Mouse (Mus musculus): ENCODE measurements around the gene Hist1h4j. TPM values are rescaled to one million over a fixed set of nuclear protein-coding genes. Genes with fewer than 3 reads are reported as not detected.
"Not testable (repeated sequence)": the region's sequence is repeated elsewhere in the genome, so short reads cannot be mapped to it uniquely, and the experiment has no call there.

Gene Hist1h4j
- polyA plus RNA-seq, 1 experiment, result 58.6 TPM

DNA sequence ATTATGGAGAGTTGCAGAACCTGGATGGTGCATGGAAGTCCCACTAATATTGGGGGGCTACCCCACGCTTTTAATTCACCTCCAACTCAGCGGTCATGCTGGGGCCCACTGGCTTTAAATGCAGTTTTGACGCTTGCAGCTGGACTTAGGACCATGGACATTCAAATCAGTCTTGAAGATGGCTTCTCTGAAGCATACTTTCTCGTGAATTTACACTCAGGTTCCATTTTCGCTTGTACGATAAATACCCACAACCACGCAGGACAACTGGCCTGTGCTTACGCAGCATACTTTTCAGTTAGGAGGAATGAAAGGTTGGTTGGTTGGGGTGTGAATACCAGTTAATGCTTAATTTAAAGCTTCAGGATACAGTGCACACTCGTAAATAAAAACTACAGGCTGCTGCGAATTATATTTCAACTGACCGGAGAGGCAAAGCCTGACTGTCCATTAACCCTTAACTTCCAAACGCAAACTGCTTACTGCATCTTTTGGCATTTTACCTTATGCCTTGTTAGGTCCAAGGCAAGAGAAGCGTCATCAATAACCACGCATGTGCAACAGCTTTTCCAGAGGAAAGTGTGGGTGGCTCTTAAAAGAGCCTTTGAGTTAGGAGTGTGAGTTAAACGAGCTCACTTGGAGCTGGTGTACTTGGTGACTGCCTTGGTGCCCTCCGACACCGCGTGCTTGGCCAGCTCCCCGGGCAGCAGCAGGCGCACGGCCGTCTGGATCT, 19.6 kb upstream of the Hist1h4j start:
- Histone ChIP-seq H3K4me3 (replicated peaks; ENCODE audit: control insufficient read depth, low read depth, low read length) (peak overlapping the region; percentile 50), H3K4me1 (ENCODE audit: control insufficient read depth, insufficient read depth, low read length) (no peaks in the 10 kb centered on the region; the same call in 1 of the 2 replicates), H3K27ac (ENCODE audit: control insufficient read depth, insufficient read depth, low read depth, low read length, poor library complexity) (peak overlapping the region; percentile 99)
- under 1% methylated on average over 22 of the region's 22 CpGs for WGBS
- TF ChIP-seq CTCF (IDR thresholded peaks at IDR 0.05; ENCODE audit: control insufficient read depth, insufficient read depth, low read length) (no peak), POLR2A (IDR thresholded peaks at IDR 0.05; ENCODE audit: borderline replicate concordance, control insufficient read depth, low read depth, low read length) (no peak)

- TF ChIP-seq POLR2A (IDR thresholded peaks at IDR 0.05; ENCODE audit: borderline replicate concordance, control insufficient read depth, low read depth, low read length), result peak; percentile 87
- under 1% methylated on average over 35 of the region's 50 CpGs for WGBS
- H3K4me1 ChIP-seq (ENCODE audit: control insufficient read depth, insufficient read depth, low read length), result not testable (repeated sequence)
- peak within 1 kb of the TSS; percentile 99 for H3K27ac ChIP-seq (ENCODE audit: control insufficient read depth, insufficient read depth, low read depth, low read length, poor library complexity)
- H3K4me3 ChIP-seq (replicated peaks; ENCODE audit: control insufficient read depth, low read depth, low read length), result peak within 1 kb of the TSS; percentile 82
Measured at GRCm38 (mm10) chr13:21715864-21716539, 18.9 kb upstream of the Hist1h4j start, which contains the start of the genes Hist1h2bl and Hist1h2ai. Gene Hist1h2bl (minus strand): TSS chr13:21716143. Gene Hist1h2ai (plus strand): TSS chr13:21716422.

DNA sequence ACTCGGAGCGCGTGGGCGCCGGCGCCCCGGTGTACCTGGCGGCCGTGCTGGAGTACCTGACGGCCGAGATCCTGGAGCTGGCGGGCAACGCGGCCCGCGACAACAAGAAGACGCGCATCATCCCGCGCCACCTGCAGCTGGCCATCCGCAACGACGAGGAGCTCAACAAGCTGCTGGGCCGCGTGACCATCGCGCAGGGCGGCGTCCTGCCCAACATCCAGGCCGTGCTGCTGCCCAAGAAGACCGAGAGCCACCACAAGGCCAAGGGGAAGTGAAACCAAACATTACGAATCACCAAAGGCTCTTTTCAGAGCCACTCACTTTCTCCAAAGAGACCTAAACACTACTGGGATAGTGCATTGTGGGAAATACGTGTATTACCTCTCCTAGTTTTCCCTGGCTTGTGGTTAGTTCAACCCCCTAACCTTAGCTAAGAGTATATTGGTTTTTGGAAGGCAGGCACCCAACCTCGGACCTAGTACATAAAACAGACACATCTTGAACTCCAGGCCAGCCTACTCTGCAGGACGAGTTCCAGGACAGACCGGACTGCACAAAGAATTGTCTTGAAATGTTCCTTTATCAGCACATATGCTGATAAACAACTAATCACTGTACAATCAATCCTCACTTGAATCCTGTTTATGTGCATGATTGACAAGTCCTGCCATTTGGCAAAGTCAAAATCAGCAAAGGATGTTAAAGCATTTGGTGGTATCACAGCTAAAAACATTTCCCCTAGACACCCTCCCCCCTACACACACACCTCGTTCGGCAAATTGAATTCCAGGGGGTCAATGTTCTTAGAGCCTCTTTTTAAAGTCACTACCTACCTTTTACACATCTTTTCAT, 18.1 kb upstream of the Hist1h4j start:
- 0% methylated on average over 14 of the region's 38 CpGs for WGBS
- not testable (repeated sequence) for H3K4me1 ChIP-seq (ENCODE audit: control insufficient read depth, insufficient read depth, low read length)
- peak; percentile 58; the same call in 1 of the 2 replicates for TF ChIP-seq POLR2A (IDR thresholded peaks at IDR 0.05; ENCODE audit: borderline replicate concordance, control insufficient read depth, low read depth, low read length)
- Histone ChIP-seq H3K4me3 (replicated peaks; ENCODE audit: control insufficient read depth, low read depth, low read length) (peak overlapping the region; percentile 82), H3K27ac (ENCODE audit: control insufficient read depth, insufficient read depth, low read depth, low read length, poor library complexity) (peak overlapping the region; percentile 97)

DNA sequence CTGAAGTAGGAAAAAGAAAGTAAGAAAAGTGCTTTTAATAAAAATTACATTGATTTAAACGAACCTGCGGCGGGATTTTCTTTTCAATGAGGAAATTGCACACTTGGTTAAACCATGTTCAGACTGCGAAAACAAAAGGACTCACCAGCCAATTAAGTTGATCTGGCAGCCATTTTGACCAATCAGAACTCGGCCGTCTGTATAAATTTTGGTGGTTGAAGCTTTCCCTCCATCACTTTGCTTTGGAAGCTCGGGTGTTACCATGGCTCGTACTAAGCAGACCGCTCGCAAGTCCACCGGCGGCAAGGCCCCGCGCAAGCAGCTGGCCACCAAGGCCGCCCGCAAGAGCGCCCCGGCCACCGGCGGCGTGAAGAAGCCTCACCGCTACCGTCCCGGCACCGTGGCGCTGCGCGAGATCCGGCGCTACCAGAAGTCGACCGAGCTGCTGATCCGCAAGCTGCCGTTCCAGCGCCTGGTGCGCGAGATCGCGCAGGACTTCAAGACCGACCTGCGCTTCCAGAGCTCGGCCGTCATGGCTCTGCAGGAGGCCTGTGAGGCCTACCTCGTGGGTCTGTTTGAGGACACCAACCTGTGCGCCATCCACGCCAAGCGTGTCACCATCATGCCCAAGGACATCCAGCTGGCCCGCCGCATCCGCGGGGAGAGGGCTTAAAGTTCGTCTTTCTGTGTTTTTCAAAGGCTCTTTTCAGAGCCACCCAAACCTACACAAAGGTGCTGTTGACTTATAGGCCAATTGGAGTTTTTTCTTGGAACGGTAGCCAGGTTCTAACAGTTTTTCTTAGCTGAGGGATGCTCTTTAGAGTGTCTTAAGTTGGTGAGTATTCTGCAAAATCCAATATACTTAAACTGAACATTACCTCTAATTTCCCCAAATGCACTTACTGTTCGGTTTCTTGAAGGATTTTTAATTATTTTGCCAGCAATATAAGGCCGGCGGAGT, 17.2 kb upstream of the Hist1h4j start, which contains the start of gene Hist1h3h:
Gene Hist1h3h, plus strand, starts transcription at position 263 of the 961 bp plus-strand sequence.
- H3K4me1 ChIP-seq (ENCODE audit: control insufficient read depth, insufficient read depth, low read length), result not testable (repeated sequence)

DNA sequence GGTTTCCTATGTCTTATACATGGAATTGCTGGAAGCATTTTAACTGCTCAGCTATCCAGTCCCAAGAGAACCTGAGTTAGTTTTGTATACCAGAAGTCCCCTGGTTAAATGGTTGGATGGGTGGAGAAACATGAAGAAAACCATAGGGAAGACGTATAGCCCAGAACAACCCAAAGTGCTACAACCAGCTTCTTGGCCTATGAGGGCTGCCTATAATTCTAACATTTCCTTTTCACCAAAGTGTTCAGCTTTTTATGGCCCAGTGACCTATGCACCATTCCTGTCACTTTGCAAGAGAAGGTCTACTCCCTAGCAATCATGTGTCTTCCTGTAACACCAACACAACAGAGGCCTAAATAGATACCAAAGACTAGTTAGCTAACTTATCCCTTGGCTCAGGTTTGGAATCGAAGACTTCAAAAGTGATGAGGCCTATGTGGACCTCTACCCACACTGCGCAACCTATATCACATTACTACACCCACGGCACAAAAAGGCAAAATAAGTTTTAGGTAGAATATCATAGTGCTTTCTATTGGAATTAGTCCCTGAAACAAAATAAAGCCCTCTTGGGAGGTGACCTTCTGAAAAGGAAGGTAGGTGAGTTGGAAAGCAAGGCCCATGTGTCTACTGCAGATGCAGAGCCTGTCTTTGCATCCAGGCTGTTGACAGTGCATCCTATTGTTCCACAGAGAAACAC, 16.3 kb upstream of the Hist1h4j start:
- peak overlapping the region; percentile 22; the same call in 1 of the 2 replicates for H3K27ac ChIP-seq (ENCODE audit: control insufficient read depth, insufficient read depth, low read depth, low read length, poor library complexity)
- WGBS, result 59% methylated on average over 4 of the region's 4 CpGs
- H3K4me1 ChIP-seq (ENCODE audit: control insufficient read depth, insufficient read depth, low read length), result no peaks in the 10 kb centered on the region; the same call in 1 of the 2 replicates
- no peak for TF ChIP-seq CTCF (IDR thresholded peaks at IDR 0.05; ENCODE audit: control insufficient read depth, insufficient read depth, low read length)
- no peak for TF ChIP-seq POLR2A (IDR thresholded peaks at IDR 0.05; ENCODE audit: borderline replicate concordance, control insufficient read depth, low read depth, low read length)
- peak overlapping the region; percentile 43 for H3K4me3 ChIP-seq (replicated peaks; ENCODE audit: control insufficient read depth, low read depth, low read length)

More for the DNA sequence above, 17.2 kb upstream of the Hist1h4j start, which contains the start of gene Hist1h3h:
- WGBS, result 4% methylated on average over 34 of the region's 56 CpGs
- H3K27ac ChIP-seq (ENCODE audit: control insufficient read depth, insufficient read depth, low read depth, low read length, poor library complexity), result peak within 1 kb of the TSS; percentile 97
- peak within 1 kb of the TSS; percentile 82 for H3K4me3 ChIP-seq (replicated peaks; ENCODE audit: control insufficient read depth, low read depth, low read length)
- peak; percentile 93; the same call in 1 of the 2 replicates for TF ChIP-seq POLR2A (IDR thresholded peaks at IDR 0.05; ENCODE audit: borderline replicate concordance, control insufficient read depth, low read depth, low read length)

DNA sequence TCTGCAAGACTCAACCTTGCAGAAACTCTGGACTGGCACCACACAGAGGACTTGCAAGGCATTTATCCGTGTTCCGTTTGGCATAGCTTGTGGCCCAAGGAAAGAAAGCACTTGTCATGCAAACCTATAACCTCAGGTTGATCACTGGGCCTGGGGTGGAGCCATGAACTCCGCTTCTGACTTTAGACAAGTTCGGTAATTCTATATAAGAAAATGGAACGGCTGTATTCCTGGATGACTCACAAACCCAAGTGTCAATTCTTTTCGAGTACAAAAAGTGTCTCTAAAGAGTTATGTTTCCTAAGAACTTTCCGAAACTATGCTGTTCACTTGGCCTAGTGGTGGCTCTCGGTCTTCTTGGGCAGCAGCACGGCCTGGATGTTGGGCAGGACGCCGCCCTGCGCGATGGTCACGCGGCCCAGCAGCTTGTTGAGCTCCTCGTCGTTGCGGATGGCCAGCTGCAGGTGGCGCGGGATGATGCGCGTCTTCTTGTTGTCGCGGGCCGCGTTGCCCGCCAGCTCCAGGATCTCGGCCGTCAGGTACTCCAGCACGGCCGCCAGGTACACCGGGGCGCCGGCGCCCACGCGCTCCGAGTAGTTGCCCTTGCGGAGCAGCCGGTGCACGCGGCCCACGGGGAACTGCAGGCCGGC, 13.6 kb upstream of the Hist1h4j start:
- TF ChIP-seq POLR2A (IDR thresholded peaks at IDR 0.05; ENCODE audit: borderline replicate concordance, control insufficient read depth, low read depth, low read length), result peak; percentile 56; the same call in 1 of the 2 replicates
- Histone ChIP-seq H3K4me3 (replicated peaks; ENCODE audit: control insufficient read depth, low read depth, low read length) (peak overlapping the region; percentile 82), H3K27ac (ENCODE audit: control insufficient read depth, insufficient read depth, low read depth, low read length, poor library complexity) (peak overlapping the region; percentile 97)
- not testable (repeated sequence) for H3K4me1 ChIP-seq (ENCODE audit: control insufficient read depth, insufficient read depth, low read length)
- WGBS, result 2% methylated on average over 26 of the region's 44 CpGs

All from bone marrow, adult 2 months (tissue).